ENCODE assay signal across 12 mouse cellular contexts in the genomic region with DNA sequence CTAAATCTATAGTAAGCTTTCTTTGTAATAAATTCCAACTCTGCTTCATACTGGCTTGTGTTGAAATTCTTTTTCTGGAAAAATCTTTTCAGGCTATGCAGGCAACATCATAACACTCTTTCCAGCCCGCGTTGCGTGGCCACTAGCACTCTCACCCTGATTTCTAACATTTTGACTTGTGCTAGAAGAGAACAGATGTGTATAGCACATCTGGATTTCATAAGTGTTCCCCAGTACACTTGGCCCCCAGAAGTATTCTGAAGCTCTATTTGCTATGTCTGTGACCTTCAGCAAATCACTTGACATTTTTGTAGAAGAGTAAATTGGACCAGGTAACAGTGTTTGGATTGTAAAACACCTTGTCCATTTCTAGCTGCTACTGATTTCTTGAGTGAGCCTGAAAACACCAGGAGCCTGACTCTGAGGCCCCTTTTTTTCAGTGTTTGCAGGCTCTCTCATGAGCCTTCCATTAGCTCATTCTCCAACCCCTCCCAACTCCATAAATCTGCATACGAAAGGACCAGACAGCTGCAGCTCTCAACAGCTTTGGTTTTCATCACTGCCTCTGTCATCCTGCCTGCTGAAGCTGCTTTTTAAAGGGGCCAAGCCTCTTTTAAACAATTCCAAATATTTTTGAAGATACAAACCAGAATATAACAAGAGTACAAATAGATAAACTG.
DNase-seq lines count a peak whose midpoint lies in the region; ATAC-seq and TF ChIP-seq lines count a peak whose summit lies in the region.
"Had no signal": no experiment of that assay in that cellular context is flagged by ENCODE, and none has a peak within 500 bp of the region (broad histone marks: within the 10 kb centered on the region; RNA-seq: fewer than 3 reads in every experiment).

No protein-coding gene starts in this region.

- no peak for TF ChIP-seq CTCF in midbrain, postnatal 0 days (IDR thresholded peaks at IDR 0.05)
- no peak for TF ChIP-seq CTCF in kidney, adult 2 months (conservative IDR thresholded peaks at IDR 0.05; ENCODE audit: insufficient read depth, insufficient read length, low read depth, low read length)

- H3K27ac ChIP-seq in embryonic facial prominence, embryonic 11.5 days (replicated peaks; ENCODE audit: low read depth, low read length): no peak overlapping the region
- H3K27ac ChIP-seq in embryonic facial prominence, embryonic 10.5 days (replicated peaks): no peak overlapping the region
- H3K27ac ChIP-seq in hindbrain, embryonic 15.5 days (replicated peaks): peak overlapping the region; percentile 30; the same call in 1 of the 2 replicates
- no peak overlapping the region for H3K27ac ChIP-seq in midbrain, postnatal 0 days (ENCODE audit: low read depth, low read length)
- no peak overlapping the region for H3K27ac ChIP-seq in kidney, adult 2 months (ENCODE audit: insufficient read depth, low read depth, low read length)
- H3K27ac ChIP-seq: macrophage had no signal

- DNase-seq in embryonic facial prominence, embryonic 11.5 days (ENCODE audit: low spot score): peak; percentile 50
- no peak for DNase-seq in embryonic facial prominence, embryonic 10.5 days (ENCODE audit: low spot score)
- peak; percentile 75 for DNase-seq in brain, adult 2 months (ENCODE audit: low read depth, low spot score)
- peak; percentile 56 for DNase-seq in midbrain, postnatal 0 days (ENCODE audit: low spot score)
- no peak for DNase-seq in liver
- DNase-seq in adrenal gland, adult 8-10 months: no peak
- DNase-seq in kidney, adult 2 months: no peak
- DNase-seq: cerebellum, adult 9-11 months; gastrocnemius, postnatal 10 days; right cerebral cortex, postnatal 14 days had no signal

- no peak overlapping the region for H3K9ac ChIP-seq in embryonic facial prominence, embryonic 11.5 days (replicated peaks; ENCODE audit: low read length)
- no peak overlapping the region for H3K9ac ChIP-seq in hindbrain, embryonic 15.5 days
- H3K9ac ChIP-seq in midbrain, postnatal 0 days (replicated peaks; ENCODE audit: low read length, poor library complexity, severe bottlenecking): no peak overlapping the region

- 35% methylated on average over 4 of the region's 4 CpGs for WGBS in embryonic facial prominence, embryonic 11.5 days
- 60% methylated on average over 4 of the region's 4 CpGs for WGBS in embryonic facial prominence, embryonic 10.5 days
- 70% methylated on average over 4 of the region's 4 CpGs for WGBS in hindbrain, embryonic 15.5 days
- 72% methylated on average over 4 of the region's 4 CpGs for WGBS in midbrain, postnatal 0 days
- 79% methylated on average over 4 of the region's 4 CpGs for WGBS in kidney, adult 2 months

- H3K27me3 ChIP-seq in embryonic facial prominence, embryonic 11.5 days (ENCODE audit: control insufficient read depth, insufficient read depth, low read length): no peaks in the 10 kb centered on the region
- H3K27me3 ChIP-seq in embryonic facial prominence, embryonic 10.5 days (replicated peaks; ENCODE audit: low read depth, poor library complexity, severe bottlenecking): no peaks in the 10 kb centered on the region
- H3K27me3 ChIP-seq in hindbrain, embryonic 15.5 days: no peaks in the 10 kb centered on the region
- no peaks in the 10 kb centered on the region for H3K27me3 ChIP-seq in midbrain, postnatal 0 days (ENCODE audit: insufficient read depth, low read length)
- H3K27me3 ChIP-seq in kidney, adult 2 months (replicated peaks; ENCODE audit: control insufficient read depth, insufficient read depth, low read length): no peaks in the 10 kb centered on the region

- peak; percentile 70 for ATAC-seq in embryonic facial prominence, embryonic 11.5 days (replicated peaks; ENCODE audit: insufficient number of reproducible peaks, low FRiP score, low TSS enrichment, low read depth)
- no peak for ATAC-seq in hindbrain, embryonic 15.5 days (ENCODE audit: low FRiP score, low read depth)
- ATAC-seq in midbrain, postnatal 0 days (ENCODE audit: low FRiP score): no peak

- TF ChIP-seq POLR2A in kidney, adult 2 months (IDR thresholded peaks at IDR 0.05; ENCODE audit: low read depth, low read length): no peak

- H3K4me3 ChIP-seq in embryonic facial prominence, embryonic 11.5 days (ENCODE audit: low read depth, low read length): no peak overlapping the region
- no peak overlapping the region for H3K4me3 ChIP-seq in embryonic facial prominence, embryonic 10.5 days
- H3K4me3 ChIP-seq in hindbrain, embryonic 15.5 days: no peak overlapping the region
- no peak overlapping the region for H3K4me3 ChIP-seq in midbrain, postnatal 0 days (ENCODE audit: low read depth, low read length)
- no peak overlapping the region for H3K4me3 ChIP-seq in kidney, adult 2 months (ENCODE audit: insufficient read depth, low read depth, low read length)

- no peaks in the 10 kb centered on the region for H3K4me1 ChIP-seq in embryonic facial prominence, embryonic 11.5 days (ENCODE audit: control insufficient read depth, insufficient read depth, low read length)
- peaks cover 8% of the 10 kb centered on the region; the same call in 1 of the 2 replicates for H3K4me1 ChIP-seq in embryonic facial prominence, embryonic 10.5 days
- H3K4me1 ChIP-seq in hindbrain, embryonic 15.5 days (replicated peaks): no peaks in the 10 kb centered on the region
- no peaks in the 10 kb centered on the region for H3K4me1 ChIP-seq in midbrain, postnatal 0 days (ENCODE audit: insufficient read depth, low read length)
- no peaks in the 10 kb centered on the region for H3K4me1 ChIP-seq in kidney, adult 2 months (ENCODE audit: control insufficient read depth, insufficient read depth, low read length)

- no peaks in the 10 kb centered on the region for H3K9me3 ChIP-seq in embryonic facial prominence, embryonic 11.5 days (replicated peaks; ENCODE audit: control insufficient read depth, low read length)
- no peaks in the 10 kb centered on the region for H3K9me3 ChIP-seq in embryonic facial prominence, embryonic 10.5 days
- no peaks in the 10 kb centered on the region for H3K9me3 ChIP-seq in hindbrain, embryonic 15.5 days
- H3K9me3 ChIP-seq in midbrain, postnatal 0 days (ENCODE audit: low read length): no peaks in the 10 kb centered on the region

- H3K36me3 ChIP-seq in embryonic facial prominence, embryonic 11.5 days (replicated peaks; ENCODE audit: control insufficient read depth, insufficient read depth, low read depth, low read length): no peaks in the 10 kb centered on the region
- no peaks in the 10 kb centered on the region for H3K36me3 ChIP-seq in embryonic facial prominence, embryonic 10.5 days (replicated peaks)
- no peaks in the 10 kb centered on the region for H3K36me3 ChIP-seq in hindbrain, embryonic 15.5 days
- H3K36me3 ChIP-seq in midbrain, postnatal 0 days (ENCODE audit: insufficient read depth, low read length): no peaks in the 10 kb centered on the region
- no peaks in the 10 kb centered on the region for H3K36me3 ChIP-seq in kidney, adult 2 months (ENCODE audit: control insufficient read depth, insufficient read depth, low read length)

- no peak overlapping the region for H3K4me2 ChIP-seq in embryonic facial prominence, embryonic 11.5 days (ENCODE audit: low read depth, low read length)
- no peak overlapping the region for H3K4me2 ChIP-seq in hindbrain, embryonic 15.5 days
- H3K4me2 ChIP-seq in midbrain, postnatal 0 days (ENCODE audit: low read depth, low read length, poor library complexity, severe bottlenecking): no peak overlapping the region

Comparison
In these comparisons a context has a peak if more than half of its experiments do, and no peak if none do; other contexts are left out.
1. DNase-seq: peak in embryonic facial prominence, embryonic 11.5 days (single experiment), brain, adult 2 months (single experiment) and midbrain, postnatal 0 days (single experiment); none in embryonic facial prominence, embryonic 10.5 days (single experiment), liver (single experiment), adrenal gland, adult 8-10 months (single experiment) and kidney, adult 2 months (single experiment).